Mouse (Mus musculus): ENCODE measurements around the gene Clk3.

DNA sequence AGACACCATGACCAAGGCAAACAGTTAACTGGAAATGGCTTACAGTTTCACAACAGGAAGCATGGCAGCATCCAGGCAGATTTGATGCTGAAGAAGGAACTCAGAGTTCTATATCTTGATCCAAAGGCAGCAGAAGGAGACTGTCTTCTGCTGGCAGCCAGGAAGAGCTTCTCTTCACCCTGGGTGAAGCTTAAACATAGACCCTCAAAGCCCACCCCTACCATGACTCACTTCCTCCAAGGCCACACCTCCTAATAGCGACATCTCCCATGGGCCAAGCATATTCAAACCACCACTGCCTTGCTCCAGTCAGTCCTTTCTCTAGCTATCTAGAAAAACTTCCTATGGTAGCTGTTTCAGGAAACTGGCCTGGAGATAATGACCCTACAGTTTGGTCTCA lies 18.6 kb downstream of the Clk3 start:
- TF ChIP-seq HCFC1 (IDR thresholded peaks at IDR 0.05; ENCODE audit: borderline replicate concordance, insufficient read depth, low read length), result no peak
- TF ChIP-seq MAFK (IDR thresholded peaks at IDR 0.05; ENCODE audit: insufficient read depth, low read depth, low read length), result no peak
- TF ChIP-seq ZC3H11A (IDR thresholded peaks at IDR 0.05; ENCODE audit: borderline replicate concordance, low read depth, low read length), result no peak
- no peak for TF ChIP-seq CHD2 (IDR thresholded peaks at IDR 0.05; ENCODE audit: low read depth, low read length)
- TF ChIP-seq ZNF384 (IDR thresholded peaks at IDR 0.05; ENCODE audit: low read depth, low read length), result no peak

Measured in ES-E14 (cell line).